Mouse (Mus musculus) heart, adult 2 months (tissue): ENCODE results near the gene Ell. TPM values are rescaled to one million over a fixed set of nuclear protein-coding genes. Genes with fewer than 3 reads are reported as not detected.
"Not testable (repeated sequence)": the region's sequence is repeated elsewhere in the genome, so short reads cannot be mapped to it uniquely, and the experiment has no call there.

Source experiments
- DNase-seq, 2 experiments: peaks; one replicate each; pipeline ENCODE4 v3.0.0; 2021
- H3K27ac ChIP-seq: fragments of 200-600 bp; 2 replicates; pipeline ENCODE4 v1.8.1; 2022
- H3K27me3 ChIP-seq: fragments of 200-500 bp; 2 replicates; pipeline ENCODE4 v1.6.1; 2012; ENCODE audit warnings: mild to moderate bottlenecking, low read length, inconsistent platforms, mixed read lengths; ENCODE audit not compliant: control insufficient read depth, insufficient read depth
- H3K36me3 ChIP-seq: fragments of 200-500 bp; 2 replicates; pipeline ENCODE4 v1.6.1; 2012; ENCODE audit warnings: low read length, inconsistent platforms; ENCODE audit not compliant: control insufficient read depth, insufficient read depth
- H3K4me1 ChIP-seq: fragments of 200-500 bp; 2 replicates; pipeline ENCODE4 v1.6.1; 2011; ENCODE audit warnings: low read length; ENCODE audit not compliant: control insufficient read depth, insufficient read depth
- H3K4me3 ChIP-seq: fragments of 200-600 bp; 2 replicates; pipeline ENCODE4 v1.8.1; 2022
- H3K79me2 ChIP-seq: fragments of 200-500 bp; replicated peaks from 2 replicates; pipeline ENCODE4 v1.6.1; 2012; ENCODE audit warnings: mild to moderate bottlenecking, inconsistent platforms, low read length, moderate library complexity, mixed read lengths; ENCODE audit not compliant: control insufficient read depth, insufficient read depth
- H3K9ac ChIP-seq: fragments of 200-500 bp; 2 replicates; pipeline ENCODE4 v1.6.1; 2012; ENCODE audit warnings: low read depth, mild to moderate bottlenecking, control low read depth, inconsistent platforms, low read length, mixed read lengths
- CTCF ChIP-seq: fragments of 200-600 bp; IDR thresholded peaks from 2 replicates; pipeline ENCODE4 v1.8.1; 2022; ENCODE audit warnings: antibody characterized with exemption, mild to moderate bottlenecking, moderate library complexity
- EP300 ChIP-seq: fragments of 200-500 bp; IDR thresholded peaks from 2 replicates; pipeline ENCODE4 v1.6.1; 2011; ENCODE audit warnings: low read depth, low read length, control low read depth; ENCODE audit not compliant: insufficient read depth
- POLR2A ChIP-seq: fragments of 200-500 bp; IDR thresholded peaks from 2 replicates; pipeline ENCODE4 v1.6.1; 2011; ENCODE audit warnings: mild to moderate bottlenecking, low read depth, low read length, control low read depth; ENCODE audit not compliant: insufficient read depth
- WGBS: fragments of 180-500 bp; shearing (Covaris S2); methylation state at CpG from one replicate; pipeline ENCODE4 v1.1.7; 2018; 5-methylcytosine and 5-hydroxymethylcytosine counted together
- intact Hi-C: fragments of 180-260 bp; cut with DNase I; formaldehyde crosslinking; loops from one replicate; pipeline ENCODE4 v1.15.1; 2025
- polyA plus RNA-seq: library from polyadenylated mRNA; depleted of rRNA; stranded (reverse); fragments of >200 nt; gene quantifications from 2 replicates; pipeline ENCODE4 v1.2.3, GENCODE M21; 2012
- total RNA-seq, 2 experiments: library from RNA; stranded (reverse); gene quantifications; 2 replicates each; pipeline ENCODE4 v1.2.3; 2021

Gene Ell
- total and polyA plus RNA-seq, 3 experiments: 9.6 to 12.7 (median 12.0) TPM

DNA sequence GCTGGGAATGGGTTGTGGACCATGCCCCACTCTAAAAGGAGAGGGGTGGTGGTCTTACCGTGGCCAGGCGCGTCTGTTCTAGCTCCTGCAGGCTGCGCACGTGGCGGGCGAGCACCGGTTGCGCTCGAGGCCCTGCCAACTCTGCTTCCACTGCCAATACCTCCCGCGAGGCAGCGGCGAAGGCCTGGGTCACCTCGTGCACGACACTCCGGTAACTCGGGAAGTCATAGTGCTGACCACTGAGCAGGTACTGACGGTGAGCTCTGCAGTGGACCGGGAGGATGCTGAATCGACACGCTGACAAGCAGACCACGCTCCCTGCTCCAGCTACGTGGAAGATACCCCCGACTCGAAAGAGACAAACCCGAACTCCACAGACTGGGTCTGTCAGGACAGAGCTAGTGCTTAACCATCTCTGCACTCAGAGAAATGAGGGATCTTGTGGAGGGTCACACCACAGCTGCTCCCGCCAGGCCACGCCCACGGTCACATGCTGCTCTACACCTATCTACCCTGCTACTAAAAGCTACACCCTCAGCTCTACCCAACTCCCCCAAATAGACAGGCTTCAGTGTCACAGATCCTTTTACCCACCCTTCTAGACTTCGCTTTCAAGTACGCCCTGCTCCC, 33.4 kb upstream of the Ell start:
- Histone ChIP-seq H3K27me3 (no peaks in the 10 kb centered on the region), H3K36me3 (peaks cover 2% of the 10 kb centered on the region; the same call in 1 of the 2 replicates), H3K27ac (peak overlapping the region; percentile 94), H3K4me3 (peak overlapping the region; percentile 75), H3K79me2 (peaks cover 3% of the 10 kb centered on the region), H3K4me1 (peaks cover 15% of the 10 kb centered on the region), H3K9ac (peak overlapping the region; percentile 34)
- intact Hi-C loops: loop anchor here (2.0 kb wide), 1 partner anchor 79 kb away; no protein-coding TSS in a partner anchor
- TF ChIP-seq CTCF (no peak), POLR2A (no peak), EP300 (0 out of 2 replicates have a peak, but pooled peaks have one; percentile 21)
- 32% methylated on average over 32 of the region's 32 CpGs for WGBS
- no peak for DNase-seq

DNA sequence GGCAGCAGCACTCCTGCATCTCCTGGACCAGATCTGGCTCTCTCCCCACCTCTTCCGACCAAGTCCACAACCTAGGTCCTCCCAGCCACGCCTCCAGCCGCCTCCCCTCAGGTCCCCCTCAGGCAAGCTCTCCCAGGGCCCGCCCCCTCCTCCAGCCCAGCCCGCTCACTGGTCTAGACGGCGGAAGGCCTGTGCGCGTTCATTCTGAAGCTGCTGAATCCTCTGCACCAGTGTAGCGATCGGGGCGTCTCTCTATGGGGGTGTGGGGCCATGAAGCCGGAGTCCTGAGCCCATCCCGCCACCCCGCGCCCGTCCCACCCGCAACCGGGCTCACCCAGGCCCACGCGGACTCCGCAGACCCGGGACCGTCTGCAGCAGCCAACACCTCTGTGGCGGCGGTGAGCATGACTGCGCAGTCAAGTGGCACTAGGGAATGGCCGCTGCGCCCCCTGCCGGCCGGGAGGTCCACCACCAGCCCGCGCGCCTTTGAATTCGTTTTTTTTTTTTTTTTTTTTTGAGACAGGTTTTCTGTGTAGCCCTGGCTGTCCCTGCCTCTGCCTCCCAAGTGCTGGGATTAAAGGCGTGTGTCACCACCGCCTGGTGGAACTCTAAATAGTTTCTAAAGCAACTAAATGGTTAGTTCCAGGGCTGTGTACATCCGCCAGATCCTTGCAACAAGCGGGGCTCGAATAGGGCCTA, 32.8 kb upstream of the Ell start, which contains the start of gene Rex1bd:
Rex1bd (minus strand) TSS at position 425 of the 699 bp plus-strand sequence.
- intact Hi-C loops: loop anchor here (2.0 kb wide), 1 partner anchor 78 kb away; no protein-coding TSS in a partner anchor
- Histone ChIP-seq H3K79me2 (peaks cover 3% of the 10 kb centered on the region), H3K9ac (peak within 1 kb of the TSS; percentile 94), H3K36me3 (peaks cover 2% of the 10 kb centered on the region; the same call in 1 of the 2 replicates), H3K4me3 (peak within 1 kb of the TSS; percentile 75), H3K27ac (peak within 1 kb of the TSS; percentile 94), H3K27me3 (no peaks in the 10 kb centered on the region), H3K4me1 (peaks cover 15% of the 10 kb centered on the region)
- peak; percentile 96 for DNase-seq
- TF ChIP-seq EP300 (0 out of 2 replicates have a peak, but pooled peaks have one; percentile 51), CTCF (peak; percentile 82), POLR2A (peak; percentile 47)
- 4% methylated on average over 40 of the region's 40 CpGs for WGBS

DNA sequence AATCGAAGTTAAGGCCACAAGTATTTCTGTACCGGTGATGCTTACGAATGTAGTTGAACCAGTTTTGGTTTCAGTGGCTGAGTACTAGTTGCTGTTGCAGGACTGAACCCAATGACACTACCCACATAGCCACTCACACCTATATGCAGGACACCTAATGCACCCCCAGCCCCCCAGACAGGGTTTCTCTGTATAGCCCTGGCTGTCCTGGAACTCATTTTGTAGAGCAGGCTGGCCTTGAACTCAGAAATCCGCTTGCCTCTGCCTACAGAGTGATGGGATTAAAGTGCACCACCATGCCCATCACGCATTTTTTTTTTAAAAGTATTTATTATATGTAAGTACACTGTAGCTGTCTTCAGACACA, 32.2 kb upstream of the Ell start:
- intact Hi-C loops: loop anchor here (2.0 kb wide), 1 partner anchor 78 kb away; no protein-coding TSS in a partner anchor
- Histone ChIP-seq H3K4me3 (no peak overlapping the region), H3K79me2 (peaks cover 3% of the 10 kb centered on the region), H3K27ac (no peak overlapping the region), H3K36me3 (peaks cover 2% of the 10 kb centered on the region; the same call in 1 of the 2 replicates), H3K9ac (no peak overlapping the region), H3K27me3 (no peaks in the 10 kb centered on the region), H3K4me1 (peaks cover 15% of the 10 kb centered on the region)
- 75% methylated on average over 5 of the region's 5 CpGs for WGBS
- TF ChIP-seq CTCF (no peak), EP300 (no peak), POLR2A (no peak; the same call in 1 of the 2 replicates)
- DNase-seq: no peak

DNA sequence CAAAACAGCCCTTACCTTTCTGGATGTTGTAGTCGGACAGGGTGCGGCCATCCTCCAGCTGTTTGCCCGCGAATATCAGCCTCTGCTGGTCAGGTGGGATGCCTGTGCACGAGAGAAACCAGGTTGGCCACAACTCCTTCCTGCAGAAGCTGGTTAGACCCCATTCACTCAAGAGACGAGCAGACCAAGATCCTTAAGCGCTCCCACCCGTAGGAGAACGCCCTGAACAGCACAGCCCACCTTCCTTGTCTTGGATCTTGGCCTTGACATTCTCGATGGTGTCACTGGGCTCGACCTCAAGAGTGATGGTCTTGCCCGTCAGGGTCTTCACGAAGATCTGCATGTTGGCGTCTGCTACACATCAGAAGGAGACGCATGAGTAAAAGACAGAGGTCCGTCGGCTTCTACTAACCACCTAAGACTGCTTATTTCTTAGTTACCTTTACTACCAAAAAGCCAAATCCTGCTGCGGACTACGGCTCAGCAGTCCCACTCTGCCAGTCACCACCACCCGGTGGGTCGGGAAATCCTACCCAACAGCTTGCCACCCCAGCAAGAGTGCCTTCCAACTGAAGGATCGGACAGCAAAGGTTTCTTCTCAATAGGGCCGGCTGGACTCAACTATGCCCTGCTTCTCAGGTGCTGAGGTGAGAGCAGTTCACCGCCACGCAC, 29.8 kb upstream of the Ell start:
- Histone ChIP-seq H3K27me3 (no peaks in the 10 kb centered on the region), H3K4me1 (peaks cover 15% of the 10 kb centered on the region), H3K79me2 (peaks cover 3% of the 10 kb centered on the region), H3K36me3 (peaks cover 2% of the 10 kb centered on the region; the same call in 1 of the 2 replicates), H3K27ac (peak overlapping the region; percentile 87), H3K9ac (peak overlapping the region; percentile 85), H3K4me3 (peak overlapping the region; percentile 68)
- 6% methylated on average over 25 of the region's 25 CpGs for WGBS
- TF ChIP-seq CTCF: no peak
- 0 out of 2 replicates have a peak, but pooled peaks have one; percentile 11 for TF ChIP-seq POLR2A
- intact Hi-C loops: no loop called here
- no peak for DNase-seq

DNA sequence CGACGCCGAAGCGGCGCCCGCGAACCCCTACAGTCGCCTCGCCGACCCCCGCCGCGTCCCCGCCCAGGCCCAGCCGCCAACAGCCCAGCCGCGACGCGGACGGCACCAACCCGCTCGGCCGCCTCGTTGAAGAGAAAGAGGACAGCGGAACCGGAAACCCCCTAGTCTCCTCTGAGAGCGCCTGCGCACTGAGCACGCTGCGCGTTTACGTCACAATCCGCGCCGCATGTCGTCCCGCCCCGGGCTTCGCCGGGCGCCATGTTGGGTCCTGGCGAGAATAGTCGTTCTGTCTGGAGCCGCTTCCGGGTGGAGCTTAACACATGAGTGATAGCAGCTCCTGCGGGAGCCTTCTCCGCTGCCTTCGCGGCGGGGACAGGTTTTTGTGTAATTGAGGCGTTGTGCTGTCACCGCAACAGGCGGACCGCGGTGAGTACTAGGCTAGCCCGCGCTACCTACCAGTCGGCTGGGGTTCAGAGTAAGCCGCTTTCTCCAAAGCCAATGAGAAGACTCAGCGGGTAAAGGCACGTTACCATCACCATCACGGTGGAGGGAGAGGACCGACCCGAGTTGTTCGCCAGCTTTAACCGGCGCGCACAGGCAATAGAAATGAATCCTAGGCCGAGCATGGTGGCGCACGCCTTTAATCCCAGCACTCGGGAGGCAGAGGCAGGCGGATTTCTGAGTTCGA, 28.9 kb upstream of the Ell start, which contains the start of gene Uba52:
Uba52 (minus strand) TSS at position 574 of the 688 bp plus-strand sequence.
- Histone ChIP-seq H3K27me3 (no peaks in the 10 kb centered on the region), H3K9ac (peak within 1 kb of the TSS; percentile 85), H3K4me3 (peak within 1 kb of the TSS; percentile 68), H3K36me3 (peaks cover 2% of the 10 kb centered on the region; the same call in 1 of the 2 replicates), H3K4me1 (peaks cover 12% of the 10 kb centered on the region), H3K79me2 (peaks cover 3% of the 10 kb centered on the region), H3K27ac (peak within 1 kb of the TSS; percentile 87)
- intact Hi-C loops: loop anchor here (1.0 kb wide), 1 partner anchor 13 kb away; no protein-coding TSS in a partner anchor
- TF ChIP-seq CTCF (no peak), EP300 (peak; percentile 80; the same call in 1 of the 2 replicates), POLR2A (peak; percentile 94)
- WGBS: under 1% methylated on average over 74 of the region's 74 CpGs
- peak; percentile 97 to 98 for DNase-seq

DNA sequence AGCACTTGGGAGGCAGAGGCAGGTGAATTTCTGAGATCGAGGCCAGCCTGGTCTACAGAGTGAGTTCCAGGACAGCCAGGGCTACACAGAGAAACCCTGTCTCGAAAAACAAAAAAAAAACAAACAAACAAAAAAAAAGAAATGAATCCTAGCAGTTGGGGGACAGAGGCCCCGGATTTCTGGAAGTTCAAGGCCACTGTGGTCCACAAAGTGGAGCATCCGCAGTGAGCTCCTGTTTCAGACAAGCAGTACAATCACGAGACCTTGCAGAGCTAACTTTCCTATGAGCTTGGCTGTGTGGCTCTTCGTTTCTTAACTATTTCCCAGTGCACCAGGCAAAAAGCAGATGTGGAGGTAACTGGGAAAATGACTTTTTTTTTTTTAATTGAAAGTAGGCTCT, 28.1 kb upstream of the Ell start:
- Histone ChIP-seq H3K4me3 (peak overlapping the region; percentile 68), H3K27ac (peak overlapping the region; percentile 87)
- H3K4me1 ChIP-seq, H3K27me3 ChIP-seq, H3K9ac ChIP-seq, DNase-seq, H3K36me3 ChIP-seq, H3K79me2 ChIP-seq, intact Hi-C loops: not testable (repeated sequence)
- WGBS: 68% methylated on average over 6 of the region's 6 CpGs
